Mouse (Mus musculus) liver, embryonic 14.5 days (tissue): Measurements from ENCODE around the gene Cnot11.

Source experiments
- CTCF ChIP-seq: IDR thresholded peaks from 2 replicates; pipeline ENCODE4 v1.5.1; 2016; ENCODE audit warnings: antibody characterized with exemption, low read depth, control low read depth
- EP300 ChIP-seq: IDR thresholded peaks from 2 replicates; pipeline ENCODE4 v1.6.1; 2016; ENCODE audit warnings: antibody characterized with exemption, low read depth

DNA sequence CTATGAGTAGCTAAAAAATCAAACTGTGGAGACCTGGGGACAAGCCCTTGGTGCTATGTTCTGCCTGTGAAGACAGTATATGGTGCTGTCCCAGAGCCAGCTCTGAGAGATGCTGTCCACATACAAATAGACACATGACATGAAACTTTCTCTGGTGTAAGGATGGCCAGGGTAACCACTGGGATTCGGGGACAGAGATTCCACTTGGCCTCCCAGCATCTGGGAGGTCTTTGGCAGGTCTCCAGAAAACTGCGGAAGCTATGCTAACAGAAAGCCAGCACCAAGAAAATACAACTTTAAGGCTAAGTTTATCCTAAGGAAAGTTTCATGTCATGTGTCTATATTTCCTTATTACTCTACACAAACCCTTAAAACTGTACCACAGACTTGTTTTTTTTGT lies 15.0 kb downstream of the Cnot11 start:
- TF ChIP-seq CTCF (no peak), EP300 (no peak)
